Mouse (Mus musculus): ENCODE data around the gene Gng10. TPM values are rescaled to one million over a fixed set of nuclear protein-coding genes. Genes with fewer than 3 reads are reported as not detected.
A peak's percentile ranks its signal among the peaks of the same experiment; 100 is the strongest.

The Gng10 gene
- total RNA-seq, 2 experiments from 2014 or later = 91.0 to 93.5 TPM

DNA sequence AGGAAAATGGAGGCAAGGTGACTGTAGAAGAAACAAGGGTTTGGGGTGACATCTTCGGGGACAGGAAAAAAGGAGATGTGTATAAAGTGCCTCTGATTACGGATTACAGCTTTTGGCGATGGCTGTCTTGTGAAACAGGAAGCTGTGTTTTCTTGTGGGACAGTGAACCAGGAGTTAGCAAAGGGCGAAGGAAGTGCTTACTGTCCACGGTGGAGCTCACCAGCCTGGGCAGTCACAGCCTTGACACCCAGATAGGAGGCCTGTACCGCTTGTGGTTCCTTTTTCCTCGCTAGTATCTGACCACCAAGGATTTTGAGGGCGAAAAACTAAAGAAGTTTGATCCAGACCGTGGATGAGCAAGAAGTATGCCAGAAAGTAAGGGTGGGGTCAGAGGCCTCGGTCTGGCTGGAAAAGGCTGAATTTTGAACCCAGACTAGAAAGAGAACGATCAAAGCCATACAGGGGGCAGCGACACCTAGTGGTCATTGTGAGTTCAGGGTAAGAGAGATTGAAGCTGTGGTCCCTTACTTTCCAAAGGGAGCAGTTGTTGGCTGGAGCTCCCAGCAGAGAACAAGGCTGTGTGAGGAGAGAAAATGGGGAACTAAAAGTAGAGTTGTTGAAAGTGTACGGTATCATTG is 1.7 kb downstream of the Gng10 start:
- Histone ChIP-seq H3K27ac (peak overlapping the region; percentile 97; the same call in 1 of the 2 replicates), H3K4me3 (peak overlapping the region; percentile 58)
- peak; percentile 67 to 81 for DNase-seq (ENCODE audit: low spot score in 2 of 2)
- peak; percentile 88 for TF ChIP-seq CTCF (conservative IDR thresholded peaks at IDR 0.05)

DNA sequence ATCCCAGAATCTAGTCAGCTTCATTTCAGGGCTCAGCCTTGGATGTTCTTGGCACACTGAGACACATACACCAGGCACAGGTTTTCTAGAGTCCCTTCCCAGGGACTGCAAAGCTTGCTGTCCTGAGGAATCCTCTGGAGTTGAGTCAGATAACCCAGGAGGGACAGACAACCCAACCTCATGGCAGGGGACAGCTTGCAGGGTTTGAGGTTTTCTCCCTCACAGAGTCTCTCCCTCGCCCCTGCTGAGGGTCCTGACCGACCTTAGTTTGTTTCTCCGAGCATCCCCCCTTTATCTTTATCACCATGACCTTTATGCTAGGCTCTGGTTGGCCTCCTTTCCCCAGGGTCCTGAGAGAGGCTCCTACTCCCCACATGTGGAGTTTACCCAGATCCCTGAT is 2.6 kb downstream of the Gng10 start:
- Histone ChIP-seq H3K4me3 (no peak overlapping the region), H3K27ac (no peak overlapping the region)
- no peak for DNase-seq (ENCODE audit: low spot score in 2 of 2)
- TF ChIP-seq CTCF (conservative IDR thresholded peaks at IDR 0.05) = no peak

DNA sequence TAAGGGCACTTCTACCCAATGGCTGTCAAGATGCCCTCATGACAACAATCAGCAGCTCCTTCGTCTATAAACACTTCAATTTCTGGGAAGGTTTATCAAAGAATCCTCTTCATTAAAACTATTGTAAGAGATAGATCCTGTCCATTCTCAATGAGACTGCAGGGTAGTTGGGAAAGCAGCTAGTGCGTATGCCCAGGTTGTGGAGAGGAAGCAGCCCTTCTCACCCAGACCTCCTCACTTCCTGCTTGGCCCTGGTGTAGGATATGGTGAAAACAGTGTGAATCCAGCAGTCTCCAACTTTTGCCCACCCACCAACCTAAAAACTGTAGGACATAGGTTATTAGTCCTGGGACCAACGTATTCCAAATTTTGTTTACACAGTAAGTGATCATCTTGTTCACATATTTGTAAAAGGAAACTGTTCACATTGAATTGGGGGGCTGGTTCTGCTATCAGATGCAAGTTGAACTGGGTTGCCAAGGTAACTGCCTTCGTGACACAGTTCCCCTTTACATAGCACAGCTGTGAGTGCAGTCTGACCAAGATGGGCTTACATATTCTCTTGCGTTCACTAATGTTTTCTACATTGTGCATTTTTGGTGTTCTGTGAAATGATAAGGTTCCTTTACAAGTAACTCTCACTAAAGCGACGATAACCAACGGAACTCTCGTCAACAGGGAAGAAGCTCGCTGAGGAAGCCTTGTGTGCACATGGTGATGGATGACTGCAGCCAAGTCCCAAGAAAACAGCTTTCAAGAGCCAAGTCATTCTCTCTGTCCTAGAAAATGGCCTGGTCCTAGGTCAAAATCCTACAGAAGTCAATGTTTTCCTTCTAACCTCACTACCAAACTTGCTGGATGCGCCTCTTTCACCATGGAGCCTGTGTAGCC is 5.8 kb downstream of the Gng10 start:
- no peak for DNase-seq (ENCODE audit: low spot score in 2 of 2)
- peak overlapping the region; percentile 10; the same call in 1 of the 2 replicates for H3K27ac ChIP-seq
- no peak overlapping the region for H3K4me3 ChIP-seq
- no peak for TF ChIP-seq CTCF (conservative IDR thresholded peaks at IDR 0.05)

DNA sequence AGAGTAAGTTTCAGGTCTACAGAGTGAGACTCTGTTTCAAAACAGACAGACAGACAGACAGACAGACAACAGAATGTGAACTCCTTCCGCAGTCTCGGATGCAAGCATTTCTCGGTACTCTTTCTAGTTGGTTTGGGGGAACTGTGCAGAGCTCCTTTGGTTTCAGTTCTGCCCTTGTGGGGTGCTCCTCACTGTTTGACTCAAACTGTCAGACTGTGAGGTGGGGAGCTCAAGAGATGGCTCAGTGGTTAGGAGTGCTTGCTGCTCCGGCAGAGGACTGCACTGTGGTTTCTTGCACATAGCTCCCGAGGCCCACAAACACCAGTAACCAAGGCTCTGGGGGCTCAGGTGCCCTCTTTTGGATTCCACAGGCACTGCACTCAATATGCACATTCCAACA is 8.2 kb downstream of the Gng10 start:
- no peak for DNase-seq (ENCODE audit: low spot score in 2 of 2)
- Histone ChIP-seq H3K27ac (no peak overlapping the region), H3K4me3 (no peak overlapping the region)
- 0 out of 2 replicates have a peak, but pooled peaks have one; percentile 10 for TF ChIP-seq CTCF (conservative IDR thresholded peaks at IDR 0.05)

DNA sequence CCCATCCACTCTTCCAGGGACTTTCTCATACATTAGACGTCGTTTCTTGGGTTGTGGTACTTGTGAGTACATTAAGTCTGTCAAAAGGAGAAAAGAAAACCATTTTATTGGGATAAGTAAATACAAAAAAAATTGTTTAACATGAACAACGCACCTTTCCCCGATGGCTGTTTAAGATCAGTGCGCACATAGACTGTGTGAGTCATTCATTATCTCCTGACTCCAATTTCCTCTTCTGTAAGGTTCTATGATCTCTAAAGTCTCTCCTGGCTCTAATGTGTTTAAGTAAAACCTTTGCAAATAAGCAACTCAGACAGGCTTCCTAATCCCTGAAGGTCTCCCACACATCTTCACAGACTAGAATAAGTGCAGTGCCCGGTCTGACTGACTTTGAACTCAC is 9.0 kb downstream of the Gng10 start:
- no peak for TF ChIP-seq CTCF (conservative IDR thresholded peaks at IDR 0.05)
- DNase-seq (ENCODE audit: low spot score in 2 of 2) = no peak
- H3K27ac ChIP-seq = no peak overlapping the region
- H3K4me3 ChIP-seq = no peak overlapping the region

DNA sequence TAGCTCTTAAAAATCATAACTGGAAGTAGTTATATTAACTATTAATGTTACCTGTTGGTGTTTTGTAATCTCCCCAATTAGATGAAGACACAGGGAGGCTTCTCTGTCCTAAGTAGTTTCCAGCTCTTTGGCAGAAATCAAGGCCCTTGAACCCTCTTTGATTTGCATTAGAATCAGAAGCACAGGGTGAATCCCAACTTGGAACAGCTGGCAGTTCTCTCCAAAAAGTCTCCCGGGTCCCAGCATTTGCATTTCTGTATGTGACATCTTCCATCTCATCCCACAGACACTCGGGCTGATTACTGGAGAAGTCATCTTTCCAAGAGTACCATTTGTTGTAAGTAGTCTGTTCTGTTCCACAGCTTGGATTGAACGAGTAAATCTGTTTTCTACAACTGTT is 12.3 kb downstream of the Gng10 start:
- H3K27ac ChIP-seq = no peak overlapping the region
- DNase-seq (ENCODE audit: low spot score in 2 of 2) = no peak
- no peak for TF ChIP-seq CTCF (conservative IDR thresholded peaks at IDR 0.05)
- H3K4me3 ChIP-seq = no peak overlapping the region

DNA sequence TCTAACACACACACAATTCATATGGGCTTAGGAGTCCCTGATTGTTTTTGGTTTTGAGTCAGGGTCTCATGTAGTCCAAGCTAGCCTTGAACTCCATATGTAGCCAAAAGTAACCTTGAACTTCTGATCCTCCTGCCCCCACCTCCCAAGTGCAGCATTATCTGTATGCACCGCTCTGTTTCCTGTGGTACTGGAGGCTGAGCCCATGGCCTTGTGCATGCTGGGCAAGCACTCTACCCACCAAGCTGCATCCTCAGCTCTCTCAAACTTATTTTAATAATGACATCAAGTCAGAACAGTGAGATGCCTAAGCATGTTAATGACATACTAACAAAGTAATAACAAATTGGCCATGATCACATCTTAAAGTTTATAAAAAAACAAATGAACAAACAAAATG is 16.2 kb downstream of the Gng10 start:
- TF ChIP-seq CTCF (conservative IDR thresholded peaks at IDR 0.05) = no peak
- Histone ChIP-seq H3K27ac (no peak overlapping the region), H3K4me3 (no peak overlapping the region)
- DNase-seq (ENCODE audit: low spot score in 2 of 2) = no peak

DNA sequence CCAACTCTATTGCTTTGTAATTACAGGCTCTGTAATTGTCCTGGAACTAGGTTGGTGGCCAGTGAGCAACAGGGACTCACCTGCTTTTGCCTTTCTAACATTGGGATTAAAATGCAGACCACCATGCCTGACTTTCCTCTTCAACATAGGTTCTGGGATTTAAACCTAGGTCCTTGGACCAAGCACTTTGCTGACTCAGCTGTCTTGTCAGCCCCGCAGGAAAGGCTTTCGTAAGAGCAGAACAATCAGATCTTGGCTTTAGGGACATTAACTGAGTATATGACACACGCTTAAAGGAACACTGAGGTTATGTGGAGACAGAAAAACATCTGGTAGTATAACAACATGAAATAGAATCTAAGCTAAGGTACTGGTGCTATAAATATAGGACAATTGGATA is 23.0 kb downstream of the Gng10 start:
- Histone ChIP-seq H3K4me3 (no peak overlapping the region), H3K27ac (no peak overlapping the region)
- TF ChIP-seq CTCF (conservative IDR thresholded peaks at IDR 0.05) = no peak
- DNase-seq (ENCODE audit: low spot score in 2 of 2) = no peak

DNA sequence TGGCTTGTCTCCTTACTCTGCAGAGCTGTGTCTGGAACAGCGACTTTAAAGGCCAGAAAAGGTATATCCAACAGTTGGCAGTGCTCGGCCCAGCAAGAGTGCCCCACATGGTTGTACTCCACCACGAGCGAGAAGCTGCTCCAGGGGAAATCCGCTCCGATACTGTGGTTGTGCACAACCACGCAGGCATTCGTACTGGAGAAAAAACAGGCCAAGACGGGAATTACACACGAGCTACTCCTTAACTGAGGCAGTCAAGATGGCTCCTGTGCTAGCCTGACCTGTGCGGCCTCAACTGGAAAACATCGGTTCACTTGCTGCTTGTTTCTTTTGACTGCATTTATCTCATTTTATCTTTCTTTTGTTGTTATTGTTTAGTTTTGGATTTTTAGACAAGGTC is 27.6 kb downstream of the Gng10 start:
- H3K27ac ChIP-seq = no peak overlapping the region
- no peak for TF ChIP-seq CTCF (conservative IDR thresholded peaks at IDR 0.05)
- no peak for DNase-seq (ENCODE audit: low spot score in 2 of 2)
- H3K4me3 ChIP-seq = no peak overlapping the region

DNA sequence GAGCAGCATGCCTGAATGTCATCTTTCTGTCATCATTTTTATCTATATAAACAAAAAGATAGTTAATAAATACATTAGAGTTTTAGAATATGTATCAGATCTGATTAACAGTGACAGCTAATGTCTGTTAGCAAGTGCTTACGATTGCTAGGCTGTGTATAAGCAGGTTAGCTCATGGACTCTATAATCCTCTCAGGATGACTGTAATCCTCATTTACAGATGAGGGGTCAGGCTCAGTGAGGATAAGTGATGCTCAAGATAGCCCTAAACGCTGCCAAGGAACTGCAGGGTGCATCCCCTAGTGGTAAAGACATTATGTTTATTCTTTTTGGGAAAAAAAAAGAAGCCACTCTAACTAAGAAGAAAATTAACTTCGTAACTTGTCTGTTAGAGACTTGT is 34.4 kb downstream of the Gng10 start:
- no peak for DNase-seq (ENCODE audit: low spot score in 2 of 2)
- Histone ChIP-seq H3K4me3 (no peak overlapping the region), H3K27ac (no peak overlapping the region)
- no peak for TF ChIP-seq CTCF (conservative IDR thresholded peaks at IDR 0.05)

DNA sequence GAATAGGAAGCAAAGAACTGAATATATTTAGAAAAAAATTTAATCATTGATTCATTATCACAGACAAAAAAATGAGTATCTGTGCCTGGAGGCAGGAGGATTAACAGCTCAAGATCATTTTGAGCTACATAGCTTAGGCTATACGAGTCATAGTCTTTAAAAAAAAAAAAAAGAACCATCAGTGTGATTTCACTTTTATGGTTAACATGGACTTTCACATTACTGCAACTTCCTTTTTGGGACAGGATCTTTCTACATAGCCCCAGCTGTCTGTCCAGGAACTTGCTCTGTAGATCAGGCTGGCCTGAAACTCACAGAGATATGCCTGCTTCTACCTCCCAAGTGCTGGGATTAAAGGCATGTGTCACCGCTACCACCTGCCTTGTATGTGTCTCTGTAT is 48.5 kb downstream of the Gng10 start:
- H3K4me3 ChIP-seq = no peak overlapping the region
- no peak overlapping the region for H3K27ac ChIP-seq
- DNase-seq (ENCODE audit: low spot score in 2 of 2) = no peak
- TF ChIP-seq CTCF (conservative IDR thresholded peaks at IDR 0.05) = no peak

DNA sequence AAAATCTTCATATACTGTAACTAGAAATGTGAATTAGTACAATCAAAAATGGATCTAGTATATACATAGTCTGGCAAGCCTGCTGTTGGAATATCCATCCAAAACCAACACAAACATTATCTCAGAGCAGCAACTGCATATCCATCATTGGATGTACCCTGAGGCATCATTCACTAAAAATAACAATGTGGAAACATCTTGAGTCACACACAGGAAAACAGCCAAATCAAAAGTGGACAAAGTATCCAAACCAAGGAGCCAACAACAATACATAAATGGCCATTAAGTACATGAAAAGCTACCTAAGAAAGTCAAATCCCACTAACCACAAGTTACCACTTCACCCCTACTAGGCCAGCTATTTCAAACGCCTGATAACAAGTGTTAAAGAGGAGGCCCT is 54.5 kb downstream of the Gng10 start:
- no peak overlapping the region for H3K27ac ChIP-seq
- H3K4me3 ChIP-seq = no peak overlapping the region
- TF ChIP-seq CTCF (conservative IDR thresholded peaks at IDR 0.05) = no peak
- DNase-seq (ENCODE audit: low spot score in 2 of 2) = no peak

Other genes with a start within 250 kb of the Gng10 start
- gene Olfr267, start 247.4 kb upstream of the Gng10 start, total RNA-seq (2021) = under 1 TPM in 1 of 2 experiments, not detected in 1; 0.20 TPM
- 100 to 1,000 TPM; 117 to 120 TPM for gene Ecpas, start 122.3 kb upstream of the Gng10 start, total RNA-seq (2021)
- 10 to 100 TPM; 51.3 to 53.1 TPM for gene Zkscan16, start 91.5 kb upstream of the Gng10 start, total RNA-seq (2021)
- 1 to 10 TPM; 3.2 to 3.3 TPM for gene Ptgr1, start 48.0 kb upstream of the Gng10 start, total RNA-seq (2021)
- 1 to 10 TPM; 5.5 to 6.1 TPM for gene Dnajc25, start 40.0 kb upstream of the Gng10 start, total RNA-seq (2021)
- gene Gm20503, start 31.9 kb upstream of the Gng10 start, total RNA-seq (2021) = 1 to 10 TPM in 1 of 2 experiments, not detected in 1; 2.5 TPM
- not detected for gene AI481877, start 103.9 kb downstream of the Gng10 start, total RNA-seq (2021)
- 10 to 100 TPM; 67.1 to 68.0 TPM for gene Ugcg, start 154.2 kb downstream of the Gng10 start, total RNA-seq (2021)

Measured in layer of hippocampus, adult 2 months (tissue).